Mouse (Mus musculus) spleen, adult 2 months (tissue): ENCODE results near the gene Megf11. TPM values are rescaled to one million over a fixed set of nuclear protein-coding genes. Genes with fewer than 3 reads are reported as not detected.

Experiments used
- DNase-seq, 2 experiments: peaks; one replicate each; pipeline versions ENCODE4 v3.0.0 to v3.0.0-alpha.2; 2012 to 2021; ENCODE audit warnings: low spot score in 2 of 2, low read depth in 1 of 2
- H3K27ac ChIP-seq: fragments of 200-500 bp; 2 replicates; pipeline ENCODE4 v1.5.1; 2012; ENCODE audit warnings: low read length, inconsistent platforms; ENCODE audit not compliant: insufficient read depth
- H3K27me3 ChIP-seq: fragments of 200-500 bp; 2 replicates; pipeline ENCODE4 v1.6.1; 2012; ENCODE audit warnings: mild to moderate bottlenecking, moderate library complexity, low read length, inconsistent platforms; ENCODE audit not compliant: control insufficient read depth, insufficient read depth
- H3K36me3 ChIP-seq: fragments of 200-500 bp; 2 replicates; pipeline ENCODE4 v1.6.1; 2012; ENCODE audit warnings: mild to moderate bottlenecking, low read length, inconsistent platforms; ENCODE audit not compliant: control insufficient read depth, insufficient read depth
- H3K4me1 ChIP-seq: fragments of 200-500 bp; 2 replicates; pipeline ENCODE4 v1.6.1; 2011; ENCODE audit warnings: inconsistent platforms; ENCODE audit not compliant: control insufficient read depth, insufficient read depth, insufficient read length
- H3K4me3 ChIP-seq: fragments of 200-500 bp; 2 replicates; pipeline ENCODE4 v1.5.1; 2011; ENCODE audit warnings: mild to moderate bottlenecking, inconsistent platforms; ENCODE audit not compliant: insufficient read depth, insufficient read length; ENCODE audit errors: extremely low read depth
- CTCF ChIP-seq: fragments of 200-500 bp; IDR thresholded peaks from 2 replicates; pipeline ENCODE4 v1.5.1; 2011; ENCODE audit warnings: mild to moderate bottlenecking, inconsistent platforms; ENCODE audit not compliant: insufficient read depth, insufficient read length, insufficient replicate concordance; ENCODE audit errors: extremely low read depth
- POLR2A ChIP-seq: fragments of 200-500 bp; IDR thresholded peaks from 2 replicates; pipeline ENCODE4 v1.6.1; 2011; ENCODE audit warnings: low read depth, low read length, inconsistent platforms
- WGBS: fragments of 180-500 bp; shearing (Covaris S2); methylation state at CpG from one replicate; pipeline ENCODE4 v1.1.7; 2018; 5-methylcytosine and 5-hydroxymethylcytosine counted together
- polyA plus RNA-seq: library from polyadenylated mRNA; depleted of rRNA; stranded (reverse); fragments of >200 nt; gene quantifications from 2 replicates; pipeline ENCODE4 v1.2.3, GENCODE M21; 2012

The Megf11 gene
- polyA plus RNA-seq, 1 experiment: 1.0 TPM

DNA sequence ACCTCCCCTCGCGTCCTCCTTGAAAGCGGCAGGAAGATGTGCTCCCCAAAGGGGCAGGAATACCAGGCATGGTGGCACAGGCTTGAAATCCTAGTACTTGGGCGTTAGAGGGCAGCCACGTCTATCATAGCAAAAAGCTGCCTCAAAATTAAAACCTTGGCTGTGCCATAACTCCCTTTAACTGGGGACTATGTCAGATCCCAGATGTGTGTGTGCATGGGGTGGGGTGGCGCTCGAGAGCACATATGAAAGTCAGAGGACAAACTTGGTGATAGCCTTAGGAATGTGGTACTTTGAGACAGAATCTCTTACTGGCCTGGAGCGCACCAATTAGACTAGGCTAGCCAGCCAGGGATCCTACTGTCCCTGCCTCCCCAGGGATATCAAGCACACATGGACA lies 235.2 kb downstream of the Megf11 start:
- no peaks in the 10 kb centered on the region for H3K36me3 ChIP-seq
- TF ChIP-seq POLR2A: no peak
- no peak for TF ChIP-seq CTCF
- H3K27ac ChIP-seq: no peak overlapping the region
- H3K4me1 ChIP-seq: no peaks in the 10 kb centered on the region
- 78% methylated on average over 8 of the region's 8 CpGs for WGBS
- DNase-seq: no peak
- H3K27me3 ChIP-seq: no peaks in the 10 kb centered on the region
- no peak overlapping the region for H3K4me3 ChIP-seq

- H3K27me3 ChIP-seq: no peaks in the 10 kb centered on the region
- H3K4me3 ChIP-seq: no peak overlapping the region
- H3K36me3 ChIP-seq: no peaks in the 10 kb centered on the region
- TF ChIP-seq CTCF (no peak), POLR2A (no peak)
- DNase-seq: no peak
- 64% methylated on average over 5 of the region's 5 CpGs for WGBS
- no peaks in the 10 kb centered on the region for H3K4me1 ChIP-seq
- H3K27ac ChIP-seq: no peak overlapping the region
Measured at GRCm38 (mm10) chr9:64621499-64622296, 236.3 kb downstream of the Megf11 start.

- no peaks in the 10 kb centered on the region for H3K27me3 ChIP-seq
- 85% methylated on average over 4 of the region's 4 CpGs for WGBS
- H3K4me3 ChIP-seq: no peak overlapping the region
- TF ChIP-seq POLR2A (no peak), CTCF (no peak)
- no peak for DNase-seq
- H3K4me1 ChIP-seq: no peaks in the 10 kb centered on the region
- H3K36me3 ChIP-seq: no peaks in the 10 kb centered on the region
- no peak overlapping the region for H3K27ac ChIP-seq
Measured at GRCm38 (mm10) chr9:64623361-64623760, 237.9 kb downstream of the Megf11 start.

GRCm38 (mm10) chr9:64624536-64624935 lies 239.1 kb downstream of the Megf11 start:
- H3K27ac ChIP-seq: no peak overlapping the region
- DNase-seq: no peak

DNA sequence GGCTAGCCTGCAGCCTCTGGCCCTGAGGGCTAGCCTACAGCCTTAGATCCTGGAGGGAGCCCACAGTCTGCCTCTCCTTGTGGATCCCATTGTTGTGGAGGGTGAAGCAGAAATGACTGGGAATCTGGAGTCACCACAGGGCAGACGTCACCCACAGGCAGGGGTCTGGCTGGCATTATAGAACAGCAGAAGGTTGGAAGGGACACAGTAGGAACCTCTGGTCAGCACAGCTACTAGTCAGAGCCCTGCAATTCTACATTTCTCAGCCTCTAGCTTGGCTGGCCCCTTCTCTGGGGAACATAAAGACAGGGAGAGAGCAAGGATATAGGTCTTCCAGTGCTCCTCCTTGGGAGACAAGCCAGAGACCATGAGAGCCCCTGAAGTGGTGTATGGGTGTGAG lies 244.4 kb downstream of the Megf11 start:
- DNase-seq: no peak
- H3K27me3 ChIP-seq: no peaks in the 10 kb centered on the region
- WGBS: 71% methylated on average over 1 of the region's 1 CpGs
- TF ChIP-seq POLR2A: no peak
- no peak for TF ChIP-seq CTCF
- no peak overlapping the region for H3K4me3 ChIP-seq
- no peak overlapping the region for H3K27ac ChIP-seq
- H3K4me1 ChIP-seq: no peaks in the 10 kb centered on the region
- no peaks in the 10 kb centered on the region for H3K36me3 ChIP-seq

More at GRCm38 (mm10) chr9:64624536-64624935, 239.1 kb downstream of the Megf11 start:
- Histone ChIP-seq H3K4me1 (no peaks in the 10 kb centered on the region), H3K4me3 (no peak overlapping the region), H3K36me3 (no peaks in the 10 kb centered on the region), H3K27me3 (no peaks in the 10 kb centered on the region)
- 71% methylated on average over 8 of the region's 8 CpGs for WGBS
- TF ChIP-seq POLR2A (no peak), CTCF (no peak)

- Histone ChIP-seq H3K27ac (no peak overlapping the region), H3K4me1 (no peaks in the 10 kb centered on the region; the same call in 1 of the 2 replicates), H3K27me3 (no peaks in the 10 kb centered on the region), H3K4me3 (no peak overlapping the region), H3K36me3 (no peaks in the 10 kb centered on the region)
- DNase-seq: no peak
- WGBS: 94% methylated on average over 3 of the region's 3 CpGs
- no peak for TF ChIP-seq POLR2A
- no peak for TF ChIP-seq CTCF
Measured at GRCm38 (mm10) chr9:64633169-64633568, 247.7 kb downstream of the Megf11 start.

DNA sequence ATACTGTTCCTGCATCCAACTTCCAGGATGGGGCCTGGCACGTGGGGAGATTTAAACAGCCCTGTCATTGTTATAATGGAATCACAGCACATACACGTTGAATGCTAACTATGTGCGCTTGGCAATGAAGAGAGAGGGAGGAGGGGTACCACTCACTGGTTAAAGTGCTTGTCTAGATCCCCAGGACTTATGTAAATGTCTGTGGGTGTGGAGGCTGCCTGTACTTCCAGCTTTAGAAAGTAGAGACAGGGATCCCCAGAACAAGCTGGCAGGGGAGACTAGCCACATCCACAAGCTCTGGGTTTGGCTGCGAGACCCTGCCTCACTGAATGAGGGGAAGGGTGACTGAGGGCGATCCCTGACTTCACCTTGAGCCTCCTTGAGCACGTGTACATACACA lies 250.7 kb downstream of the Megf11 start:
- no peak overlapping the region for H3K4me3 ChIP-seq
- no peaks in the 10 kb centered on the region for H3K27me3 ChIP-seq
- no peaks in the 10 kb centered on the region; the same call in 1 of the 2 replicates for H3K4me1 ChIP-seq
- no peak for DNase-seq
- no peak for TF ChIP-seq POLR2A
- TF ChIP-seq CTCF: no peak
- H3K27ac ChIP-seq: no peak overlapping the region
- 73% methylated on average over 6 of the region's 6 CpGs for WGBS
- no peaks in the 10 kb centered on the region for H3K36me3 ChIP-seq
